Mouse (Mus musculus) heart, embryonic 12.5 days (tissue): ENCODE measurements at regions not wholly inside any gene's neighbourhood (a gene's known extent, or its start where the extent isn't known, plus 50 kb on each side); places are given as distances from the start of the nearest gene placed in this dataset.

Source experiments
- ATAC-seq: fragments of 200-750 bp; cut with Nextera tagmentation; 2 replicates; pipeline ENCODE4 v1.8.0; 2017; ENCODE audit warnings: moderate TSS enrichment, moderate library complexity; ENCODE audit not compliant: insufficient number of reproducible peaks, low FRiP score
- H3K27ac ChIP-seq: fragments of 300-500 bp; sonication (generic); 2 replicates; pipeline ENCODE4 v1.5.1; 2016; ENCODE audit warnings: mild to moderate bottlenecking, moderate library complexity; ENCODE audit not compliant: poor library complexity, severe bottlenecking
- H3K27me3 ChIP-seq: fragments of 300-500 bp; sonication (generic); replicated peaks from 2 replicates; pipeline ENCODE4 v1.6.1; 2016; ENCODE audit warnings: mild to moderate bottlenecking, moderate library complexity
- H3K36me3 ChIP-seq: fragments of 300-500 bp; sonication (generic); 2 replicates; pipeline ENCODE4 v1.6.1; 2016; ENCODE audit warnings: mild to moderate bottlenecking, moderate library complexity
- H3K4me1 ChIP-seq: fragments of 300-500 bp; sonication (generic); replicated peaks from 2 replicates; pipeline ENCODE4 v1.6.1; 2016; ENCODE audit warnings: mild to moderate bottlenecking
- H3K4me2 ChIP-seq: fragments of 300-500 bp; sonication (generic); 2 replicates; pipeline ENCODE4 v1.6.1; 2016; ENCODE audit warnings: mild to moderate bottlenecking, moderate library complexity
- H3K4me3 ChIP-seq: fragments of 300-500 bp; sonication (generic); 2 replicates; pipeline ENCODE4 v1.5.1; 2016; ENCODE audit warnings: mild to moderate bottlenecking
- H3K9ac ChIP-seq: fragments of 300-500 bp; sonication (generic); 2 replicates; pipeline ENCODE4 v1.6.1; 2016; ENCODE audit warnings: mild to moderate bottlenecking, moderate library complexity
- H3K9me3 ChIP-seq: fragments of 300-500 bp; sonication (generic); replicated peaks from 2 replicates; pipeline ENCODE4 v1.6.1; 2016; ENCODE audit warnings: mild to moderate bottlenecking, moderate library complexity
- WGBS: fragments of 180-500 bp; shearing (Covaris S2); methylation state at CpG from one replicate; pipeline ENCODE4 v1.1.7; 2016; 5-methylcytosine and 5-hydroxymethylcytosine counted together

DNA sequence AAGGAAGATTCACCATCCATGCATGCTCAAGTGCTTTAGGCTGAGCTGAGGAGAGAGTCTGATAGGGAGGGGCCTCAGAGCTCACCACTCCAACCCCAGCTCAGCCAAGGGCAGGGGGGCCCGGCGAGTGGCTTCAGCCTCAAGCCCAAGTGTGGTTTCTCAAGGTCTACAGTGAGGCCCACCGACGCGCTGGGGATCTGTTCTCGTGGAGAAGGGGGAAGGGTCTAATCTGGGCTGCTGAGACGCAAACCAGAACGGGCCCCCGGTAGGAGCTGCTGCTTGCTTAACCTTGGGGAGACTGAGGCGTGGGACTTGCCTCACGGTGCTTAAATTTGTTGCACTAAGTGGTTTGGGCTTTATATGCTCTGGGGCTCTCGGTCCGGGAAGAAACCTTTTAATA, 70.9 kb downstream of the Asb1 start:
- Histone ChIP-seq H3K4me3 (no peak overlapping the region), H3K9ac (no peak overlapping the region), H3K9me3 (no peaks in the 10 kb centered on the region), H3K36me3 (no peaks in the 10 kb centered on the region), H3K27ac (no peak overlapping the region), H3K27me3 (no peaks in the 10 kb centered on the region; the same call in none of the 2 replicates), H3K4me1 (peaks cover 17% of the 10 kb centered on the region), H3K4me2 (0 out of 2 replicates have a peak overlapping the region, but pooled peaks have one; percentile 3)
- ATAC-seq = no peak
- 37% methylated on average over 13 of the region's 13 CpGs for WGBS

DNA sequence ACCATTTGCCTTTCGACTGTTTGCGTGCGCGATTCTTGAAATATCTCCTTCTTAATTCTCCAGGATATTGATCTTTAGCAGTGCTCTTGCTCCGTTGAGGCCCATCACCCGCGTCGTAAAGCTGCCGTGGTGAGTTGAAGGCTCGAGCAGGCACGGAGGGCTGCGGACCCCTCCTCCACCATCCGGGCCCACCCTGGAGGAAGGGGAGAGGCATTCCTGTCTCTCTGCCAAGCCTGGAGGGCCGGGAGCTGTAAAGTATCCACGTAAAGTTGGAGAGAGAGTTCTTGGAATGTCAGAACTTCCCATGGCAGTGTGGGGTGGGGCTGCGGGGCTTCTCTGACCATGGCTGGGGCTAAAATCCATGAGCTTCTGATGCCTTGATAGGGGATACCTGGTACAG, 71.3 kb downstream of the Asb1 start:
- H3K4me1 ChIP-seq = peaks cover 17% of the 10 kb centered on the region
- H3K27ac ChIP-seq = no peak overlapping the region
- no peaks in the 10 kb centered on the region for H3K36me3 ChIP-seq
- H3K9me3 ChIP-seq = no peaks in the 10 kb centered on the region
- no peak overlapping the region for H3K9ac ChIP-seq
- no peak overlapping the region for H3K4me2 ChIP-seq
- H3K4me3 ChIP-seq = no peak overlapping the region
- H3K27me3 ChIP-seq = no peaks in the 10 kb centered on the region; the same call in 1 of the 2 replicates
- ATAC-seq = no peak
- WGBS = 52% methylated on average over 16 of the region's 16 CpGs

DNA sequence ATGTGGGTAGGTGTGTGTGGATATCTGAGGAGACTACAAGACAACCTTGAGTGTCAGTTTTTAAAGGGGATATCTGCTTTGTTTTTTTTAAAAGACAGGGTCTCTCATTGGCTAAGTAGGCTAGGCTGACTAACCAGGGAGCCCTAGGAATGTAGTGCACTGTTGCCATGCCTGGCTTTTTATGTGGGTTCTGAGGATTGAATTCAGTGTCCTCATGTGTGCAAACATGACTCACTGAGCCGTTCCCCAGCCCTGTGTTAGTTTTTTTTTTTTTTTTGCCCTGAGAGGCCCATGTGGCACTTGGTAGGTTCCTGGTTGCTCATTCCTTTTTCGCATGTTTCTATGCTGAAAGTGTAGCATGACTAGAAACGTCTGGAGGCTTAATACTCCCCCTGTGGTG, 72.6 kb downstream of the Asb1 start:
- H3K27me3 ChIP-seq = no peaks in the 10 kb centered on the region; the same call in 1 of the 2 replicates
- 63% methylated on average over 3 of the region's 3 CpGs for WGBS
- no peak overlapping the region for H3K4me2 ChIP-seq
- peaks cover 17% of the 10 kb centered on the region for H3K4me1 ChIP-seq
- no peaks in the 10 kb centered on the region for H3K36me3 ChIP-seq
- ATAC-seq = no peak
- no peak overlapping the region for H3K9ac ChIP-seq
- no peaks in the 10 kb centered on the region for H3K9me3 ChIP-seq
- no peak overlapping the region for H3K4me3 ChIP-seq
- no peak overlapping the region for H3K27ac ChIP-seq

DNA sequence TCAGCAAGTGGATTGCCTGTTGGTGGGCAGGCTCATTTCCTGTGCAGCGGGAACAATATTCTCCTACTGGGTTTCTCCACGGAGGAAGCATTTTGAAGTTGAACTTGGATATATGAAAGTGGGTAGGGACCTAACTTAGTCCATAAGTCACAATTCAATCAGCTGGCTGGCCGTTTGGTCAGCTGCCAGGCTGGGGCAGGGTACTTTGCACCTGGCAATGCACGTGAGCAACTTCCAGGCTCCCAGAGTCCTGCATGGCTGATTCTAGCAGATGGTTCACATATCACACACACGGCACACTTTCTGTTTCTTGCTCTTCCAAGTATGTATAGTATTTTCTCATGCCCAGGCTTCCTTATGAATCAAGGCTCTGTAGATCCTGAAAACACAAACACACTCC, 75.1 kb downstream of the Asb1 start:
- whole genome bisulfite sequencing = 62% methylated on average over 5 of the region's 5 CpGs
- H3K27ac ChIP-seq = no peak overlapping the region
- ATAC-seq = no peak
- no peak overlapping the region for H3K4me3 ChIP-seq
- H3K4me2 ChIP-seq = no peak overlapping the region
- H3K9me3 ChIP-seq = no peaks in the 10 kb centered on the region
- H3K4me1 ChIP-seq = peaks cover 17% of the 10 kb centered on the region
- no peaks in the 10 kb centered on the region for H3K36me3 ChIP-seq
- H3K27me3 ChIP-seq = no peaks in the 10 kb centered on the region; the same call in 1 of the 2 replicates
- no peak overlapping the region for H3K9ac ChIP-seq

DNA sequence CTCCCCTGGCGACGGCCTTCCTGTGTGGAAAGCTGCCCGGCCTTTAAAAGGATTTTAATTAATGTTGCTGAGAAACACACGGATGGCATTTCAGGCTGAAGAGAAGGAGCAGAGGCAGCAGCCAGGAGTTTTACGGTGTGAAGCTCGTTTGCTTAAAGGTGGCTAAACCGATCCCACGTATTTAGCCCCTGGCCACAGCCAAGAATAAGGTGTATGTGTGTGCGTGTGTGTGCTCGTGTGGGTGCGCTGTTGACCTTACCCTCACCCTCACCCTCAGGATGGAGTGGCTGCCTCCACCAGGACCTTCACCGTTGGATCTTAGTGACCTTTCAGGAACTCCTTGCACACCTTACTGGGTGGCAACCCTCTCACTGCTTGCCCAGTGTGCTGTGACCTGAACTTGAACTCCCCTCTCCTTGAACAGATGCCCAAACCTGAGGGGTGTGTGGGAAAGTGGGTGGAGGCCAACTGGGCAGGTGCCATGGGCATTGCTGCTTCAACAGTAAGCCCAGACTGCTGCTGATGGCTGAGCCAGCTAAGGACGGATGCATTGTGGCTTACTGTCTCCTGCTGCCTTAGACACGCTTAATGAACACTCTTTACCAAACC, 78.3 kb downstream of the Asb1 start:
- Histone ChIP-seq H3K36me3 (no peaks in the 10 kb centered on the region), H3K4me3 (no peak overlapping the region), H3K4me2 (no peak overlapping the region), H3K9me3 (no peaks in the 10 kb centered on the region), H3K27ac (no peak overlapping the region), H3K27me3 (no peaks in the 10 kb centered on the region), H3K9ac (no peak overlapping the region), H3K4me1 (peaks cover 4% of the 10 kb centered on the region)
- no peak for ATAC-seq
- 79% methylated on average over 14 of the region's 14 CpGs for WGBS

DNA sequence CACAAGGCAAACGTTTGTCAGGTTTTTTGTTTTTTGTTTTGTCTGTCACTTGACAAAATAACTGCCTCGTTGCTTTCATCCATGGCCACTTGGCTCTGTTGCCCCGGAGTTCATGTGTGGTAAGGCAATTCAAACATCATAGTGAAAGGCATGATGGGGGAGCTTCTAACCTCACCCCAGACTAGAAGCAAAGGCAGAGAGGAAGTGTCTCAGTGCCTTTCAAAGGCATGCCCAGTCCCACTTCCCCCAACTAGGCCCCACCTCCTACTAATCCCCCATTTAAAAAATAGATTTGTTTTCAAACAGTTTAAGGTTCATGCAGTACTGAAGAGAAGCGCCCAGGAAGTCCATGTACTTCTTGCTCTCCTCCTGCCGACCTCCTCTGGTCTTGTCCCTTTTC, 80.8 kb downstream of the Asb1 start:
- whole genome bisulfite sequencing = 73% methylated on average over 5 of the region's 5 CpGs
- Histone ChIP-seq H3K9me3 (no peaks in the 10 kb centered on the region), H3K4me1 (peaks cover 10% of the 10 kb centered on the region), H3K36me3 (no peaks in the 10 kb centered on the region), H3K27ac (no peak overlapping the region), H3K27me3 (no peaks in the 10 kb centered on the region), H3K4me2 (no peak overlapping the region), H3K9ac (no peak overlapping the region), H3K4me3 (no peak overlapping the region)
- ATAC-seq = no peak

DNA sequence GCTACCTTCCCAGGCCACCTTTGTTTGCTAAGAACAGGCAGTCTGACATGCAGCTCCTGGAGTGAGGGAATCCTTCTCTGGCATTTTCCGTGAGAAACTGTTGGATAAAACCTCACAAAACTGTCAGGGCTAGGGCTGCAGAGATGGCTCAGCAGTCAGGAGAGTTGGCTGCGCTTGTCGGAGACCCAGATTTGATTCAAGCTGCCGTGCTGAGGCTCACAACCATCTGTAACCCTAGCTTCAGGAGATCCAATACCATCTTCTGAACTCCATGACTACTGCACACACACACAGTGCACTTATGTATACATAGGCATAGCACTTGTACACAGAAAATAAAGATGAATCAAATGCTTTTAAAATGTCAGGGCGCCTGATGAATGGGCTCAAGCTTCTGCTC, 82.5 kb downstream of the Asb1 start:
- Histone ChIP-seq H3K9ac (no peak overlapping the region), H3K9me3 (no peaks in the 10 kb centered on the region), H3K4me1 (peaks cover 11% of the 10 kb centered on the region), H3K36me3 (no peaks in the 10 kb centered on the region), H3K4me2 (no peak overlapping the region), H3K4me3 (no peak overlapping the region), H3K27ac (no peak overlapping the region), H3K27me3 (no peaks in the 10 kb centered on the region)
- no peak for ATAC-seq
- 83% methylated on average over 5 of the region's 5 CpGs for WGBS

DNA sequence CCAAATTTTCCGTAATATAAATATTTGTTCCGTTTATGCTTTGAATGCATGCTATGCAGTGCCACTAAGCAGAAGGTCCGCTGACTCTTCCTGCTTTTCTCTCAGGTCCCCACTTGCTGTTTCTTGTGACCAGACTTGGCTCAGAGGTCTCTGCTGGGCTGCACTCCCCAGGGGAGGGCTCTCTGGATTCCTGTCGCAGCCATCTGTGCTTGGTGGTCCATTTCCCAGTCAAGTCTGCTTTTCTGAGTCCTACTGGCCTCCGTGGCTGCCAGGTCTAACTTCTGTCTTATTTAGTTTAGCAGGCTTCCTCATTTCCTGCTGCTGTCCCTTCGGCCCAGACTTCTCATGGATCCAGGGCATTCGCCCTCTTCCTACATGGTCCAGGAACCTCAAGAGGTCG, 83.7 kb downstream of the Asb1 start:
- no peaks in the 10 kb centered on the region for H3K36me3 ChIP-seq
- no peak overlapping the region for H3K27ac ChIP-seq
- H3K4me3 ChIP-seq = no peak overlapping the region
- WGBS = 56% methylated on average over 8 of the region's 8 CpGs
- H3K9ac ChIP-seq = no peak overlapping the region
- no peak overlapping the region for H3K4me2 ChIP-seq
- H3K9me3 ChIP-seq = no peaks in the 10 kb centered on the region
- no peak for ATAC-seq
- no peaks in the 10 kb centered on the region for H3K27me3 ChIP-seq
- H3K4me1 ChIP-seq = peaks cover 11% of the 10 kb centered on the region

DNA sequence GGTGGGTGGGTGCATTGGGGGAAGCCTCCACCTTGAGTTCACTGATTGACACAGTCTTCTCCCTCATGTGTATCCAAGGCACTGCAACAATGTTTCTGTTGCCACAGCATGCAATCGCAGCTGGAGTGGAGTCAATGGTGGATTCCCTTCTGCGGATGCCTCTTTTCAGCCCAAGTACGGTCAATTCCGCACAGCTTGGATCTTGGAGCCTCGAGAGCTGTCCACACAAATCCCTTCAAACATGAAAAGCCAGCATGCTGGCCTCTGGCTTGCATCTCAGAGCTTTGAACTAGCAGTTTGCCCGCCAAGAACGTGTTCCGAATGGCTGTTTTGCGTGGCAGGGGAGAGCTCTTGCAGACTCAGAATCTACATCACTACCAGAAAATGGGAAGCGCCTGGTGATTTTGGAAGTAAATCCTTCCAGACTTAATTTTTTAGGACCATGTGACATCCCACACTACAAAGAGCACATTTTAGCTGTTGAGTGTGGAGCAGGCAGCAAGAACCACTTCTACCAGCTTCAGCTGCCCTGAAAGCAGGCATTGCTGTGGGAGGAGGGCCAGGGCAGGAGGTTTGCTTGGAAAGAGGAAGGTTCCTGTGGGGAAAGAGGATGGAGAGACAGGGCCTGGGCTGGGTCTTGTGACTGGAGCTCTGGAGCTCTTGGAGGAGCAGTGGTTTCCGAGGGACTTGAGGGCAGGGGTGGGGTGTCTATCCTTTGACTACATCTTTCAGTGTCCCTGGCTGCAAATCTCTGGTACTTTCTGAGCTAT, 84.4 kb downstream of the Asb1 start:
- H3K27me3 ChIP-seq = no peaks in the 10 kb centered on the region
- 76% methylated on average over 11 of the region's 11 CpGs for WGBS
- no peak for ATAC-seq
- no peaks in the 10 kb centered on the region for H3K9me3 ChIP-seq
- no peak overlapping the region for H3K9ac ChIP-seq
- no peak overlapping the region for H3K27ac ChIP-seq
- no peak overlapping the region for H3K4me2 ChIP-seq
- no peak overlapping the region for H3K4me3 ChIP-seq
- H3K4me1 ChIP-seq = peaks cover 11% of the 10 kb centered on the region
- H3K36me3 ChIP-seq = no peaks in the 10 kb centered on the region

DNA sequence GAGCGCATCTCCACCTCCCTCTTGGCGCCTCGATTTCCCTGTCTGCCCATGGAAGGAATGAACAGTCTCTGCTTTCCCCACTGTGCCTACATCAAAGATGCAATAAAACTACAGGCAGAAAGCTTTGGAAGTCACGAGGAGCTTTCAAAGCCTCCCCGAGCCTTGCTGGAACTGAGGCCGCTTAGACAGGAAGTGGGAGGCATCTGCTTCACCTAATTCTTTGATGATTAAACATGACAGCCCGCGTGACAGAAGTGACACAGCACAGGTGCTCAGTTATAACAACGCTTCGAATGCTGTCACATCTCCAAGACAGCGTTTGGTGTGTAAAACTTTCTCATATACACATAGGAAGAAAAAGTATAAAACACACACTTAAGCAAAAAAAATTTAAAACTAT, 85.7 kb downstream of the Asb1 start:
- Histone ChIP-seq H3K4me1 (peaks cover 11% of the 10 kb centered on the region), H3K4me2 (no peak overlapping the region), H3K27me3 (no peaks in the 10 kb centered on the region; the same call in 1 of the 2 replicates), H3K4me3 (no peak overlapping the region), H3K9me3 (no peaks in the 10 kb centered on the region), H3K36me3 (no peaks in the 10 kb centered on the region), H3K27ac (no peak overlapping the region), H3K9ac (no peak overlapping the region)
- ATAC-seq = no peak
- WGBS = 57% methylated on average over 11 of the region's 11 CpGs

DNA sequence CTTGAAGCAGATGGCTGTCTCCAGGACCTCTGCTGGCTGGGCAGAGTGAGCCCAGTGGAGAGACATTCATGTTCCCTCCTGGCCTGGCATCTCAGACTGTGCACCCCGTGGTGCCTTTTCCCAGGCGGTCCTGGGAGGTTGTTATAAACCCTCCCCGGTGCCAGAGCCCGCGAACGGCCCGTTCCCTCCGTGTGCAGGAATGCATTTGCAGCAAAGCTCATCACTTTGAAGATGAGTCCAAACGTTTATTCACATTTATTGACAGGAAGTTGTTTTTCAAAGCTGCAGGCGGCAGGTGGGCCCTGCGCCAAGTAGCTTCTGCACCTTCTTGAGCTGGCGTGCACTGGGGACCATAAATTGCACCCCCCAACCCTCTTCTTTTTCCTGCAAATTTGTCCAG, 89.9 kb downstream of the Asb1 start:
- no peaks in the 10 kb centered on the region for H3K9me3 ChIP-seq
- H3K4me1 ChIP-seq = peaks cover 10% of the 10 kb centered on the region
- H3K27me3 ChIP-seq = no peaks in the 10 kb centered on the region; the same call in 1 of the 2 replicates
- WGBS = 73% methylated on average over 12 of the region's 12 CpGs
- ATAC-seq = no peak
- H3K36me3 ChIP-seq = no peaks in the 10 kb centered on the region
- no peak overlapping the region for H3K9ac ChIP-seq
- no peak overlapping the region for H3K27ac ChIP-seq
- no peak overlapping the region for H3K4me3 ChIP-seq
- H3K4me2 ChIP-seq = no peak overlapping the region
